Comparison of ENCODE assay signal across 11 mouse cellular contexts in the genomic region with DNA sequence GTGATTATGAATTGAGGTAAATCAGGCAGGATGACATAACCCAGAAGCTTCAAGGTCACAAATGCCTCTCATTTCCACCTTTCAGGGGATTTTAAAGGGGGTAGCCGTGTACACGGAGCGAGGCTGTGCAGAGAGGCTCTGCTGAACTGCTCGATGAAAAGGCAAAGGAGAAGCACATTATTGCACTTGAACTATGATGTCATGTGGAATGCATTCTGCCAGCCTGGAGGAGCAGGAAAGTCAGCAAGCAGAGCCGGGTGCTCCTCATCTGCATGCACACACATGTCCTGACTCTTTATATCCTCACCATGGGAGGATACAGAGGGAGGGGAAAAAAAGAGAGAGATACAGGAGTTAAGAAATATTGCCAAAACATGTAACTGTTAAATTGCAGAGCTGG.
A peak's percentile ranks its signal among the peaks of the same experiment; 100 is the strongest.
DNase-seq lines count a peak whose midpoint lies in the region; ATAC-seq lines count a peak whose summit lies in the region.
"Had no signal": no experiment of that assay in that cellular context is flagged by ENCODE, and none has a peak within 500 bp of the region (broad histone marks: within the 10 kb centered on the region; RNA-seq: fewer than 3 reads in every experiment).

No protein-coding gene starts in this region.

- H3K4me1 ChIP-seq in hindbrain, embryonic 16.5 days (ENCODE audit: control insufficient read depth, insufficient read depth, low read depth, low read length): peaks cover 3% of the 10 kb centered on the region; the same call in 1 of the 2 replicates
- H3K4me1 ChIP-seq in hindbrain, embryonic 12.5 days: peaks cover 24% of the 10 kb centered on the region
- H3K4me1 ChIP-seq in embryonic facial prominence, embryonic 14.5 days (ENCODE audit: control insufficient read depth, insufficient read depth, low read length): peaks cover 6% of the 10 kb centered on the region
- peaks cover 23% of the 10 kb centered on the region for H3K4me1 ChIP-seq in forebrain, embryonic 13.5 days
- peaks cover 19% of the 10 kb centered on the region; the same call in 1 of the 2 replicates for H3K4me1 ChIP-seq in midbrain, embryonic 14.5 days (ENCODE audit: control insufficient read depth, insufficient read depth, low read length)

- H3K36me3 ChIP-seq in hindbrain, embryonic 16.5 days (ENCODE audit: control insufficient read depth, insufficient read depth, low read length): no peaks in the 10 kb centered on the region
- no peaks in the 10 kb centered on the region for H3K36me3 ChIP-seq in hindbrain, embryonic 12.5 days
- no peaks in the 10 kb centered on the region for H3K36me3 ChIP-seq in embryonic facial prominence, embryonic 14.5 days (ENCODE audit: control insufficient read depth, insufficient read depth, low read length)
- H3K36me3 ChIP-seq in forebrain, embryonic 13.5 days (ENCODE audit: poor library complexity, severe bottlenecking): no peaks in the 10 kb centered on the region
- no peaks in the 10 kb centered on the region for H3K36me3 ChIP-seq in midbrain, embryonic 14.5 days (ENCODE audit: control insufficient read depth, insufficient read depth, low read length)
- H3K36me3 ChIP-seq: neural tube, embryonic 12.5 days had no signal

- no peak overlapping the region for H3K9ac ChIP-seq in hindbrain, embryonic 16.5 days (ENCODE audit: low read depth, low read length)
- no peak overlapping the region for H3K9ac ChIP-seq in hindbrain, embryonic 12.5 days
- no peak overlapping the region for H3K9ac ChIP-seq in embryonic facial prominence, embryonic 14.5 days (ENCODE audit: low read depth, low read length)
- H3K9ac ChIP-seq in forebrain, embryonic 13.5 days: no peak overlapping the region
- no peak overlapping the region for H3K9ac ChIP-seq in midbrain, embryonic 14.5 days (replicated peaks; ENCODE audit: low read length)
- H3K9ac ChIP-seq: neural tube, embryonic 12.5 days had no signal

- H3K4me3 ChIP-seq in hindbrain, embryonic 16.5 days (ENCODE audit: low read length): no peak overlapping the region
- no peak overlapping the region for H3K4me3 ChIP-seq in hindbrain, embryonic 12.5 days
- no peak overlapping the region for H3K4me3 ChIP-seq in embryonic facial prominence, embryonic 14.5 days (ENCODE audit: low read depth, low read length)
- no peak overlapping the region for H3K4me3 ChIP-seq in forebrain, embryonic 13.5 days
- H3K4me3 ChIP-seq in midbrain, embryonic 14.5 days (replicated peaks; ENCODE audit: low read depth, low read length): no peak overlapping the region
- H3K4me3 ChIP-seq: neural tube, embryonic 12.5 days had no signal

- no peaks in the 10 kb centered on the region for H3K9me3 ChIP-seq in hindbrain, embryonic 16.5 days (ENCODE audit: control insufficient read depth, low read length)
- H3K9me3 ChIP-seq in hindbrain, embryonic 12.5 days (replicated peaks): no peaks in the 10 kb centered on the region
- no peaks in the 10 kb centered on the region for H3K9me3 ChIP-seq in embryonic facial prominence, embryonic 14.5 days (ENCODE audit: control insufficient read depth, low read length)
- H3K9me3 ChIP-seq in forebrain, embryonic 13.5 days (replicated peaks): no peaks in the 10 kb centered on the region
- H3K9me3 ChIP-seq in midbrain, embryonic 14.5 days (ENCODE audit: control insufficient read depth, low read length): no peaks in the 10 kb centered on the region
- H3K9me3 ChIP-seq: neural tube, embryonic 12.5 days had no signal

- 33% methylated on average over 5 of the region's 5 CpGs for WGBS in hindbrain, embryonic 16.5 days
- WGBS in hindbrain, embryonic 12.5 days: 37% methylated on average over 5 of the region's 5 CpGs
- WGBS in embryonic facial prominence, embryonic 14.5 days: 33% methylated on average over 5 of the region's 5 CpGs
- 8% methylated on average over 5 of the region's 5 CpGs for WGBS in forebrain, embryonic 13.5 days
- 28% methylated on average over 5 of the region's 5 CpGs for WGBS in midbrain, embryonic 14.5 days

- peak; percentile 83 for DNase-seq in embryonic facial prominence, embryonic 14.5 days (ENCODE audit: low spot score)
- peak; percentile 42 for DNase-seq in midbrain, embryonic 14.5 days
- DNase-seq in adipocyte (ENCODE audit: low spot score): no peak
- DNase-seq in urinary bladder, postnatal 25 days (ENCODE audit: low spot score): no peak
- DNase-seq: cerebellum, adult 18-20 months; lung, postnatal 36 days; thymus, postnatal 14 days had no signal

- H3K4me2 ChIP-seq in hindbrain, embryonic 16.5 days (ENCODE audit: low read length): no peak overlapping the region
- H3K4me2 ChIP-seq in hindbrain, embryonic 12.5 days (replicated peaks): no peak overlapping the region
- peak overlapping the region; percentile 11; the same call in 1 of the 2 replicates for H3K4me2 ChIP-seq in embryonic facial prominence, embryonic 14.5 days (ENCODE audit: low read depth, low read length)
- peak overlapping the region; percentile 8; the same call in 1 of the 2 replicates for H3K4me2 ChIP-seq in forebrain, embryonic 13.5 days
- H3K4me2 ChIP-seq in midbrain, embryonic 14.5 days (ENCODE audit: low read length): no peak overlapping the region
- H3K4me2 ChIP-seq: neural tube, embryonic 12.5 days had no signal

- no peaks in the 10 kb centered on the region for H3K27me3 ChIP-seq in hindbrain, embryonic 16.5 days (replicated peaks; ENCODE audit: control insufficient read depth, insufficient read depth, low read length)
- no peaks in the 10 kb centered on the region; the same call in 1 of the 2 replicates for H3K27me3 ChIP-seq in hindbrain, embryonic 12.5 days
- H3K27me3 ChIP-seq in embryonic facial prominence, embryonic 14.5 days (replicated peaks; ENCODE audit: control insufficient read depth, insufficient read depth, low read length): no peaks in the 10 kb centered on the region
- no peaks in the 10 kb centered on the region for H3K27me3 ChIP-seq in forebrain, embryonic 13.5 days
- no peaks in the 10 kb centered on the region for H3K27me3 ChIP-seq in midbrain, embryonic 14.5 days (ENCODE audit: control insufficient read depth, insufficient read depth, low read length)
- H3K27me3 ChIP-seq: neural tube, embryonic 12.5 days had no signal

- H3K27ac ChIP-seq in hindbrain, embryonic 16.5 days (ENCODE audit: low read depth, low read length): no peak overlapping the region
- H3K27ac ChIP-seq in hindbrain, embryonic 12.5 days: no peak overlapping the region
- no peak overlapping the region for H3K27ac ChIP-seq in embryonic facial prominence, embryonic 14.5 days (replicated peaks; ENCODE audit: low read depth, low read length)
- H3K27ac ChIP-seq in forebrain, embryonic 13.5 days: peak overlapping the region; percentile 15; the same call in 1 of the 2 replicates
- no peak overlapping the region for H3K27ac ChIP-seq in midbrain, embryonic 14.5 days (replicated peaks; ENCODE audit: low read depth, low read length)
- H3K27ac ChIP-seq: neural tube, embryonic 12.5 days had no signal

- peak; percentile 50; the same call in 1 of the 2 replicates for ATAC-seq in hindbrain, embryonic 16.5 days
- ATAC-seq in hindbrain, embryonic 12.5 days (ENCODE audit: low FRiP score): no peak
- ATAC-seq in embryonic facial prominence, embryonic 14.5 days (ENCODE audit: low read depth): peak; percentile 88
- peak; percentile 55; the same call in 1 of the 2 replicates for ATAC-seq in forebrain, embryonic 13.5 days
- ATAC-seq in midbrain, embryonic 14.5 days (ENCODE audit: low FRiP score, low TSS enrichment): no peak

Comparison
In these comparisons a context has a peak if more than half of its experiments do, and no peak if none do; other contexts are left out.
1. ATAC-seq: peak in hindbrain, embryonic 16.5 days (single experiment), embryonic facial prominence, embryonic 14.5 days (single experiment) and forebrain, embryonic 13.5 days (single experiment); none in hindbrain, embryonic 12.5 days (single experiment) and midbrain, embryonic 14.5 days (single experiment).
2. H3K4me2 ChIP-seq: peak in embryonic facial prominence, embryonic 14.5 days (single experiment) and forebrain, embryonic 13.5 days (single experiment); none in hindbrain, embryonic 16.5 days (single experiment), hindbrain, embryonic 12.5 days (single experiment) and midbrain, embryonic 14.5 days (single experiment).
3. DNase-seq: peak in embryonic facial prominence, embryonic 14.5 days (single experiment) and midbrain, embryonic 14.5 days (single experiment); none in adipocyte (single experiment) and urinary bladder, postnatal 25 days (single experiment).